Mouse (Mus musculus): ENCODE measurements around the gene Ly6g5b. TPM values are rescaled to one million over a fixed set of nuclear protein-coding genes. Genes with fewer than 3 reads are reported as not detected.

The Ly6g5b gene
- polyA plus RNA-seq, 1 experiment: 1.4 TPM

DNA sequence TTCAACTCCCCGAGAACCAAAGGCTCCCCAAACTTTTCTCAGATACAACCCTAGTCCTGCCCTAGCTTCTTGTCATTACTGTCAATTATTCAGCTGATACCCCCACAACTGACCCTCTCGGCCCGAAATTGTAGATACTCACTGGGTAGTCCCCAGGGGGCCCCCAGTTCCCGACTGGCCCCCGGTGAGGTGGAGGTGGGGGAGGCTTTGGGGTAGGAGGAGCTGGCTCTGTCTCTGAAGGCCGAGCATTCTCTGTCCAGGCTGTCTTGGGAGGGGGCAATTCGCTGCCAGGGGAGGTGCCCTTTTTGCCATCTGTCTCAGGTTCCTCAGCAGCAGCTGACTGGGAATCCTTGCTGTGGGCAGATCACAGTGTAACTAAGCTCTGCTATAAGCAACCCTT lies 44.4 kb upstream of the Ly6g5b start:
- WGBS: 83% methylated on average over 7 of the region's 7 CpGs
- Histone ChIP-seq H3K36me3 (ENCODE audit: control insufficient read depth, insufficient read depth, low read length) (peaks cover 75% of the 10 kb centered on the region), H3K27ac (ENCODE audit: insufficient read depth, low read depth, low read length) (no peak overlapping the region), H3K4me3 (ENCODE audit: low read depth, low read length) (no peak overlapping the region), H3K4me1 (ENCODE audit: control insufficient read depth, insufficient read depth, insufficient read length, low read length) (peaks cover 4% of the 10 kb centered on the region; the same call in 1 of the 2 replicates), H3K27me3 (ENCODE audit: control insufficient read depth, insufficient read depth, low read length) (no peaks in the 10 kb centered on the region)
- TF ChIP-seq CTCF (IDR thresholded peaks at IDR 0.05; ENCODE audit: extremely low read depth, insufficient read length, insufficient replicate concordance, low read depth, low read length) (no peak), POLR2A (IDR thresholded peaks at IDR 0.05; ENCODE audit: low read depth, low read length) (no peak)

DNA sequence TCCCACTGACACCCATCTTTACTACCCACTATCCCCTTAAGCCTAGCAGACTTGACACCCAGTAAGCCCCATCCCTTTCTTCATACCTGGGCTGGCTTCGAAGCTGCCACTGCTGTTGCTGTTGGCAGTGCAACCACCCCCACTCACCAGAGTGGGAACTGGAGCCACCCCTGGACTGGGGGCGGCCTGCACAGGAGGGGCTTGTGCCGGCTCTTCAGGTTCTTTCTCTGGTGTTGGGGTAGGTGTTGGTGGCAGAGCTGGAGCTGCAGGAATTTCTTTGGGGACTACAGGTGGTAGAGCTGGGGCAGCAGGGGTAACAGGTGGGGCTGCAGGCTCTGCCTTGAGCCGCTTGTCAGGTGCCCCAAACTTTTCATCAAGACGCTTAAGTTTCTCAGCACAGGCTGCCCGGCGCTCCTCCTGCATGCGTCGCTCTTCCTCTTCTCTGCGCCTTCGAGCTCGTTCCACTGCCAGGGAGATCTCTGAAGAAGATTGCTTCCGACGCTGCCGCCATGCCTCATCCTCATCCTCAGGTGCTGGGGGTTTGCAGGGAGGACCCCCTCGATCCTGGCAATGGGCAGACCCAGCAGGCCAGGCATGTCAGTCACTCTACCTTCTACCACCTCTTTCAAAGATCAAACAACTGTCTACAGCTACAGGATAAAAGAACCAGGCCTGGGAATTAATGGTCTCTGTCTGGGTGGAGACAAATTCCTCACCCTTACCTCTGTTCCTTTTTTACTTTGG lies 43.8 kb upstream of the Ly6g5b start:
- H3K36me3 ChIP-seq (ENCODE audit: control insufficient read depth, insufficient read depth, low read length): peaks cover 81% of the 10 kb centered on the region
- peaks cover 4% of the 10 kb centered on the region; the same call in 1 of the 2 replicates for H3K4me1 ChIP-seq (ENCODE audit: control insufficient read depth, insufficient read depth, insufficient read length, low read length)
- H3K4me3 ChIP-seq (ENCODE audit: low read depth, low read length): no peak overlapping the region
- TF ChIP-seq POLR2A (IDR thresholded peaks at IDR 0.05; ENCODE audit: low read depth, low read length) (no peak), CTCF (IDR thresholded peaks at IDR 0.05; ENCODE audit: extremely low read depth, insufficient read length, insufficient replicate concordance, low read depth, low read length) (no peak)
- no peak overlapping the region for H3K27ac ChIP-seq (ENCODE audit: insufficient read depth, low read depth, low read length)
- H3K27me3 ChIP-seq (ENCODE audit: control insufficient read depth, insufficient read depth, low read length): no peaks in the 10 kb centered on the region
- WGBS: 92% methylated on average over 16 of the region's 16 CpGs

DNA sequence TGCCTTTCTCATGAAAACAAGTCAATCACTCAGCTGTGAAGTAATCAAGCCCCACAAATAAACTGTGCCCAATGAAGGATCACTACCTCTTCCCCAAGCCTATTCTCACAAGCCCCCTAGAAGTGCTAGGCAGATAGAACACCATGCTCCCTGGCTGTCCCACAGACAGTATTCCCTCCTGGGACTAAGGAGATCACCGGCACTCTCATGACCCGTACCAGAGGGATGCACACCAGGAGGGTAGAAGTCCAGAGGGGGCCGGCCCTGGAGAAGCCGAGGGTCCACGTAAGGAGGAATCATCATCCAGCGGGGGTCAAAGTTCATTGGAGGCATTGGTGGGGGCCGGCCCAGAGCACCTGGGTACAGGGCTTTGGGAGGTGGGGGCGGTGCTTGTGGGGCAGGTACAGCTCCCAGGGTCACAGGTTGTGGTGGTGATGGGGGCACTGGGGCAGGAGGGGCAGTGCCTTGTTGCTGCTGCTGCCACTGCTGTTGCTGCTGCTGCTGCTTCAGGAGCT lies 42.5 kb upstream of the Ly6g5b start:
- H3K27me3 ChIP-seq (ENCODE audit: control insufficient read depth, insufficient read depth, low read length): no peaks in the 10 kb centered on the region
- TF ChIP-seq POLR2A (IDR thresholded peaks at IDR 0.05; ENCODE audit: low read depth, low read length): no peak
- peaks cover 1% of the 10 kb centered on the region; the same call in 1 of the 2 replicates for H3K4me1 ChIP-seq (ENCODE audit: control insufficient read depth, insufficient read depth, insufficient read length, low read length)
- peaks cover 94% of the 10 kb centered on the region for H3K36me3 ChIP-seq (ENCODE audit: control insufficient read depth, insufficient read depth, low read length)
- H3K27ac ChIP-seq (ENCODE audit: insufficient read depth, low read depth, low read length): no peak overlapping the region
- WGBS: 90% methylated on average over 8 of the region's 8 CpGs
- no peak overlapping the region for H3K4me3 ChIP-seq (ENCODE audit: low read depth, low read length)

DNA sequence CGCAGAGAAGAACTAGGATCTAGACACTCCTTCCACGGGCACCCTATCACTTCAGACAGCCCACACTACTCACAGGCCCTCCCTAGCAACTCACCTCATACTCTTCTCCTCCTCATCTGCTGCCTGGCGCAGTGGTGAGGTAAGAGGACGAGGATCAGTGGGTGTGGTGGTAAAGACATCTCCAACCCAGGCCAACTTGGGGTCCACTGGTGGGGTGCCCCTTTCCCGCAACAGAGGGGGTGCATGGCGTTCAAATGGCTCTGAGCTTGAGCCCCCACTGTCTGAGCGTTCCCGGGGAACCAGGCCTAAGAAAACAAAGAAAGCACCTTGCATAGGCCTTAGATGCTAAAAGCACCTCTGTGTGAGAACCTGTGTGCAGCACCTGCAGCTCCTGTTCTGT lies 42.0 kb upstream of the Ly6g5b start:
- H3K36me3 ChIP-seq (ENCODE audit: control insufficient read depth, insufficient read depth, low read length): peaks cover 99% of the 10 kb centered on the region
- WGBS: 90% methylated on average over 8 of the region's 8 CpGs

DNA sequence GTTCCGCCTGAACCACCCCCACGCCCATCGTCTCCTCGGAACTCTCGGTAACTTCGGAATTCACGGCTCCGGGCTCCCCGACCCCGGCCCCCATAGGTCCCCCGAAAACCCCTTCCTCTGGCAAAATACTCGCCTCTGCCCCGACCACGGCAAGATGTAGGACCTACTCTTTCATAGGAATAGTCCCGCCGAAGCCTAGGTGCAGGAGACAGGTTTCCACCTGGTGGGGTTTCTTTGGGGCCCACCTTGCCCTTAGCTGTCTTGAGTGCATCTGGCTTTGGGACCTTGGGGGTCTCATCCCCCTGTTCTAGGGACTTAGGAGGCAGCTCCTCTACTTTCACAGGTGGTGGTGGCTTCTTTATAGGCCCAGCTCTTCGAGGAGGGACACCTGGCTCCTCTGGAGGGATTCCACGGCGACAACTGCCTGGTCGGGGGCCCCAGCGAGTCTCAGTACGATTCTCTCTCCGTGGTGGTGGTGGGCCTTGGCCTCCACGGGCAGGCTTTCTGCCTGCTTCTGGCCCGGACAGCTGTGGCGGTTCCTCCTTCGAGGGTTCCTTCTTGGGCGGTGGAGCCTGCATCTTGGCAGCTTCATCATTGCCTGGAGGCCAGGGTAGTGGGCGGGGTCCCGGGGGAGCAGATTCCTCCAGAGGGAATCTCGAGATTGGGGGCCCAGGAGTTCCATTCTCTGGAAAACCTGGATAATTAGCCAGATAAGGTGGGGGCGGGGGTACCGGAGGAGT lies 41.4 kb upstream of the Ly6g5b start:
- Histone ChIP-seq H3K36me3 (ENCODE audit: control insufficient read depth, insufficient read depth, low read length) (peaks cover 98% of the 10 kb centered on the region), H3K27ac (ENCODE audit: insufficient read depth, low read depth, low read length) (no peak overlapping the region), H3K27me3 (ENCODE audit: control insufficient read depth, insufficient read depth, low read length) (no peaks in the 10 kb centered on the region), H3K4me3 (ENCODE audit: low read depth, low read length) (no peak overlapping the region), H3K4me1 (ENCODE audit: control insufficient read depth, insufficient read depth, insufficient read length, low read length) (no peaks in the 10 kb centered on the region)
- 87% methylated on average over 33 of the region's 33 CpGs for WGBS
- TF ChIP-seq CTCF (IDR thresholded peaks at IDR 0.05; ENCODE audit: extremely low read depth, insufficient read length, insufficient replicate concordance, low read depth, low read length) (no peak), POLR2A (IDR thresholded peaks at IDR 0.05; ENCODE audit: low read depth, low read length) (no peak)

More for the DNA sequence above, 42.0 kb upstream of the Ly6g5b start:
- H3K27ac ChIP-seq (ENCODE audit: insufficient read depth, low read depth, low read length): no peak overlapping the region
- TF ChIP-seq CTCF (IDR thresholded peaks at IDR 0.05; ENCODE audit: extremely low read depth, insufficient read length, insufficient replicate concordance, low read depth, low read length) (no peak), POLR2A (IDR thresholded peaks at IDR 0.05; ENCODE audit: low read depth, low read length) (no peak)
- H3K27me3 ChIP-seq (ENCODE audit: control insufficient read depth, insufficient read depth, low read length): no peaks in the 10 kb centered on the region
- no peak overlapping the region for H3K4me3 ChIP-seq (ENCODE audit: low read depth, low read length)
- H3K4me1 ChIP-seq (ENCODE audit: control insufficient read depth, insufficient read depth, insufficient read length, low read length): no peaks in the 10 kb centered on the region

DNA sequence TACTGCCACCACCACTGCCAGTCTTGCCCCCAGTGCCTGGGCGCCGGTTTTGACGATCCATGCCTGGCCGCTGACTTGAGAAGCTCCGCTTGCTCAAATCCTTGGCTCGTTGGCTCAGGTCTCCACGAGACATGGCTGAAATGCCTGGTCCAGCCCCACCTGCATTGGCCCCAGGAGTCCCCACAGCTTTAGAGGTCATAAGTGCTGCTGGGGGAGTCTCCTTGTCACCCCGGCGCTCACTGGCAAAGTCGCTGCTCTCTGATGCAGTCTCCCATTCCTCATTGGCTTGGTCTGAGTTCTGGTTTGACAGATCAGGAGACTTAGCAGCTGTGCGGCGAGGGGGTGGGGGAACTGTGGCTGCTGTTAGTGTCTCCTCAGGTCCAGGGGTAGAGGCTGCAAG lies 40.2 kb upstream of the Ly6g5b start:
- Histone ChIP-seq H3K4me1 (ENCODE audit: control insufficient read depth, insufficient read depth, insufficient read length, low read length) (no peaks in the 10 kb centered on the region), H3K4me3 (ENCODE audit: low read depth, low read length) (no peak overlapping the region), H3K27ac (ENCODE audit: insufficient read depth, low read depth, low read length) (no peak overlapping the region), H3K27me3 (ENCODE audit: control insufficient read depth, insufficient read depth, low read length) (no peaks in the 10 kb centered on the region), H3K36me3 (ENCODE audit: control insufficient read depth, insufficient read depth, low read length) (peaks cover 96% of the 10 kb centered on the region)
- TF ChIP-seq CTCF (IDR thresholded peaks at IDR 0.05; ENCODE audit: extremely low read depth, insufficient read length, insufficient replicate concordance, low read depth, low read length) (no peak), POLR2A (IDR thresholded peaks at IDR 0.05; ENCODE audit: low read depth, low read length) (no peak)
- 92% methylated on average over 12 of the region's 12 CpGs for WGBS

DNA sequence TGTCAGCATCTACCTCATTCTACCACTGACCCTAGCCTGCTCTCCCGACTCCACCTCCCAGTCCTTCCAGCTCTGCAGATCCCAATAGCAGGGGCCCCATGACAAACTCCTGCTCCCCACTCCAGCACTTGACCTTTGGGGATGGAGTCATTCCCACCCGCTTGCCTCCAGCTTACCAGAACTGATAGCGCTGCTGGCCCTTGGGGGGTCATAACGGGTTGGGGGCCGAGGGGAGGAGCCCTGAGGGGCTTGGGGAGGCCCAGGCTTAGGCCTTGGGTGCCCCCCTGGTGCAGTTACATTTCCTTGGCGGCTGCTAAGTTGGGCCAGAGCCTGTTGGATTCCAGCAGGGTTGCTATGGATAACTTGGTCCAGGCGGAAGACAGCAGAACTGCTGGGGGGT lies 39.4 kb upstream of the Ly6g5b start:
- Histone ChIP-seq H3K36me3 (ENCODE audit: control insufficient read depth, insufficient read depth, low read length) (peaks cover 96% of the 10 kb centered on the region), H3K27me3 (ENCODE audit: control insufficient read depth, insufficient read depth, low read length) (no peaks in the 10 kb centered on the region), H3K27ac (ENCODE audit: insufficient read depth, low read depth, low read length) (no peak overlapping the region), H3K4me1 (ENCODE audit: control insufficient read depth, insufficient read depth, insufficient read length, low read length) (no peaks in the 10 kb centered on the region), H3K4me3 (ENCODE audit: low read depth, low read length) (no peak overlapping the region)
- 88% methylated on average over 7 of the region's 7 CpGs for WGBS
- TF ChIP-seq POLR2A (IDR thresholded peaks at IDR 0.05; ENCODE audit: low read depth, low read length) (no peak), CTCF (IDR thresholded peaks at IDR 0.05; ENCODE audit: extremely low read depth, insufficient read length, insufficient replicate concordance, low read depth, low read length) (no peak)

All from small intestine, adult 2 months (tissue).